Mouse (Mus musculus): ENCODE measurements around the gene Mad1l1. TPM values are rescaled to one million over a fixed set of nuclear protein-coding genes. Genes with fewer than 3 reads are reported as not detected.

Mad1l1 gene
- polyA plus RNA-seq, 1 experiment from 2014 or later, result 44.1 TPM

- H3K9me3 ChIP-seq, result no peaks in the 10 kb centered on the region
- H3K4me2 ChIP-seq (replicated peaks), result no peak overlapping the region
- H3K9ac ChIP-seq, result no peak overlapping the region
- no peak for ATAC-seq (ENCODE audit: low FRiP score, low read depth)
- no peak overlapping the region for H3K27ac ChIP-seq
- 71% methylated on average over 3 of the region's 3 CpGs for WGBS
- H3K36me3 ChIP-seq, result no peaks in the 10 kb centered on the region
- no peaks in the 10 kb centered on the region for H3K27me3 ChIP-seq (replicated peaks)
- H3K4me3 ChIP-seq, result no peak overlapping the region
- peaks cover 4% of the 10 kb centered on the region; the same call in 1 of the 2 replicates for H3K4me1 ChIP-seq
These were observed 279.2 kb downstream of the Mad1l1 start for GRCm38 (mm10) chr5:140042002-140042611.

GRCm38 (mm10) chr5:140041055-140041454 lies 280.3 kb downstream of the Mad1l1 start:
- no peak overlapping the region for H3K9ac ChIP-seq
- ATAC-seq (ENCODE audit: low FRiP score, low read depth), result no peak
- H3K4me1 ChIP-seq, result peaks cover 4% of the 10 kb centered on the region; the same call in 1 of the 2 replicates
- no peak overlapping the region for H3K4me3 ChIP-seq
- WGBS, result 86% methylated on average over 3 of the region's 3 CpGs
- no peaks in the 10 kb centered on the region for H3K9me3 ChIP-seq
- no peak overlapping the region for H3K27ac ChIP-seq
- no peaks in the 10 kb centered on the region for H3K27me3 ChIP-seq (replicated peaks)
- H3K4me2 ChIP-seq (replicated peaks), result no peak overlapping the region
- no peaks in the 10 kb centered on the region for H3K36me3 ChIP-seq

- H3K36me3 ChIP-seq, result no peaks in the 10 kb centered on the region
- H3K4me3 ChIP-seq, result no peak overlapping the region
- no peaks in the 10 kb centered on the region for H3K9me3 ChIP-seq
- H3K9ac ChIP-seq, result no peak overlapping the region
- WGBS, result 88% methylated on average over 6 of the region's 6 CpGs
- H3K27ac ChIP-seq, result no peak overlapping the region
- no peaks in the 10 kb centered on the region for H3K27me3 ChIP-seq (replicated peaks)
- no peak for ATAC-seq (ENCODE audit: low FRiP score, low read depth)
- no peak overlapping the region for H3K4me2 ChIP-seq (replicated peaks)
- H3K4me1 ChIP-seq, result peaks cover 4% of the 10 kb centered on the region; the same call in 1 of the 2 replicates
These were observed 283.6 kb downstream of the Mad1l1 start for GRCm38 (mm10) chr5:140037587-140038233.

GRCm38 (mm10) chr5:140035641-140036040 lies 285.7 kb downstream of the Mad1l1 start:
- H3K9me3 ChIP-seq, result no peaks in the 10 kb centered on the region
- no peaks in the 10 kb centered on the region for H3K4me1 ChIP-seq
- no peak for ATAC-seq (ENCODE audit: low FRiP score, low read depth)
- no peak overlapping the region for H3K27ac ChIP-seq
- no peaks in the 10 kb centered on the region for H3K36me3 ChIP-seq
- H3K27me3 ChIP-seq (replicated peaks), result no peaks in the 10 kb centered on the region
- no peak overlapping the region for H3K4me3 ChIP-seq
- H3K9ac ChIP-seq, result no peak overlapping the region
- H3K4me2 ChIP-seq (replicated peaks), result no peak overlapping the region
- 73% methylated on average over 3 of the region's 3 CpGs for WGBS

GRCm38 (mm10) chr5:140035025-140035330 lies 286.4 kb downstream of the Mad1l1 start:
- Histone ChIP-seq H3K4me2 (replicated peaks) (no peak overlapping the region), H3K9ac (no peak overlapping the region), H3K36me3 (no peaks in the 10 kb centered on the region), H3K4me1 (no peaks in the 10 kb centered on the region), H3K9me3 (no peaks in the 10 kb centered on the region), H3K27ac (no peak overlapping the region), H3K27me3 (replicated peaks) (no peaks in the 10 kb centered on the region), H3K4me3 (no peak overlapping the region)
- 53% methylated on average over 1 of the region's 1 CpGs for WGBS
- ATAC-seq (ENCODE audit: low FRiP score, low read depth), result 0 out of 2 replicates have a peak, but pooled peaks have one; percentile 7

GRCm38 (mm10) chr5:140034300-140035024 lies 286.9 kb downstream of the Mad1l1 start:
- ATAC-seq (ENCODE audit: low FRiP score, low read depth), result no peak
- Histone ChIP-seq H3K9ac (no peak overlapping the region), H3K4me1 (no peaks in the 10 kb centered on the region), H3K27me3 (replicated peaks) (no peaks in the 10 kb centered on the region), H3K27ac (no peak overlapping the region), H3K36me3 (no peaks in the 10 kb centered on the region), H3K4me2 (replicated peaks) (no peak overlapping the region), H3K4me3 (no peak overlapping the region), H3K9me3 (no peaks in the 10 kb centered on the region)
- WGBS, result 93% methylated on average over 5 of the region's 5 CpGs

- H3K4me3 ChIP-seq, result no peak overlapping the region
- no peaks in the 10 kb centered on the region for H3K27me3 ChIP-seq (replicated peaks)
- H3K36me3 ChIP-seq, result no peaks in the 10 kb centered on the region
- WGBS, result 96% methylated on average over 4 of the region's 4 CpGs
- no peaks in the 10 kb centered on the region for H3K9me3 ChIP-seq
- H3K27ac ChIP-seq, result no peak overlapping the region
- H3K4me1 ChIP-seq, result peaks cover 17% of the 10 kb centered on the region
- H3K9ac ChIP-seq, result no peak overlapping the region
- H3K4me2 ChIP-seq (replicated peaks), result no peak overlapping the region
- ATAC-seq (ENCODE audit: low FRiP score, low read depth), result no peak
These were observed 295.0 kb downstream of the Mad1l1 start for GRCm38 (mm10) chr5:140026366-140026765.

GRCm38 (mm10) chr5:140025301-140025700 lies 296.1 kb downstream of the Mad1l1 start:
- no peak overlapping the region for H3K27ac ChIP-seq
- WGBS, result 99% methylated on average over 2 of the region's 2 CpGs
- H3K36me3 ChIP-seq, result no peaks in the 10 kb centered on the region
- H3K4me1 ChIP-seq, result peaks cover 17% of the 10 kb centered on the region
- no peak overlapping the region for H3K4me2 ChIP-seq (replicated peaks)
- no peak overlapping the region; the same call in 1 of the 2 replicates for H3K9ac ChIP-seq
- no peaks in the 10 kb centered on the region for H3K27me3 ChIP-seq (replicated peaks)
- H3K9me3 ChIP-seq, result no peaks in the 10 kb centered on the region
- no peak overlapping the region for H3K4me3 ChIP-seq
- ATAC-seq (ENCODE audit: low FRiP score, low read depth), result no peak

- no peak overlapping the region for H3K27ac ChIP-seq
- no peak overlapping the region for H3K9ac ChIP-seq
- H3K9me3 ChIP-seq, result no peaks in the 10 kb centered on the region
- H3K4me3 ChIP-seq, result no peak overlapping the region
- H3K4me2 ChIP-seq (replicated peaks), result no peak overlapping the region
- H3K36me3 ChIP-seq, result no peaks in the 10 kb centered on the region
- H3K4me1 ChIP-seq, result peaks cover 17% of the 10 kb centered on the region
- WGBS, result 18% methylated on average over 3 of the region's 3 CpGs
- H3K27me3 ChIP-seq (replicated peaks), result no peaks in the 10 kb centered on the region
- peak; percentile 37; the same call in 1 of the 2 replicates for ATAC-seq (ENCODE audit: low FRiP score, low read depth)
These were observed 297.3 kb downstream of the Mad1l1 start for GRCm38 (mm10) chr5:140023941-140024500.

- no peak overlapping the region for H3K4me3 ChIP-seq
- no peak overlapping the region for H3K27ac ChIP-seq
- H3K4me1 ChIP-seq, result peaks cover 17% of the 10 kb centered on the region
- H3K9ac ChIP-seq, result no peak overlapping the region
- ATAC-seq (ENCODE audit: low FRiP score, low read depth), result no peak
- no peak overlapping the region for H3K4me2 ChIP-seq (replicated peaks)
- WGBS, result 80% methylated on average over 6 of the region's 6 CpGs
- H3K9me3 ChIP-seq, result no peaks in the 10 kb centered on the region
- no peaks in the 10 kb centered on the region for H3K27me3 ChIP-seq (replicated peaks)
- H3K36me3 ChIP-seq, result no peaks in the 10 kb centered on the region
These were observed 298.5 kb downstream of the Mad1l1 start for GRCm38 (mm10) chr5:140022861-140023260.

- Histone ChIP-seq H3K4me3 (no peak overlapping the region), H3K4me2 (replicated peaks) (no peak overlapping the region), H3K27me3 (replicated peaks) (no peaks in the 10 kb centered on the region), H3K4me1 (peaks cover 17% of the 10 kb centered on the region), H3K9me3 (no peaks in the 10 kb centered on the region), H3K36me3 (no peaks in the 10 kb centered on the region), H3K27ac (no peak overlapping the region), H3K9ac (no peak overlapping the region)
- 80% methylated on average over 10 of the region's 10 CpGs for WGBS
- ATAC-seq (ENCODE audit: low FRiP score, low read depth), result no peak
These were observed 299.6 kb downstream of the Mad1l1 start for GRCm38 (mm10) chr5:140021755-140022154.

GRCm38 (mm10) chr5:140019616-140020015 lies 301.7 kb downstream of the Mad1l1 start:
- no peaks in the 10 kb centered on the region for H3K27me3 ChIP-seq (replicated peaks)
- 91% methylated on average over 1 of the region's 1 CpGs for WGBS
- ATAC-seq (ENCODE audit: low FRiP score, low read depth), result no peak

More at GRCm38 (mm10) chr5:140019616-140020015, 301.7 kb downstream of the Mad1l1 start:
- no peak overlapping the region for H3K4me3 ChIP-seq
- H3K27ac ChIP-seq, result no peak overlapping the region
- no peak overlapping the region for H3K9ac ChIP-seq
- H3K4me2 ChIP-seq (replicated peaks), result no peak overlapping the region
- peaks cover 14% of the 10 kb centered on the region for H3K4me1 ChIP-seq
- H3K9me3 ChIP-seq, result no peaks in the 10 kb centered on the region
- H3K36me3 ChIP-seq, result no peaks in the 10 kb centered on the region

Measured in neural tube, embryonic 12.5 days (tissue).